Mouse (Mus musculus) gastrocnemius, postnatal 36 days (tissue): ENCODE data around the gene Hoxa3. TPM values are rescaled to one million over a fixed set of nuclear protein-coding genes. Genes with fewer than 3 reads are reported as not detected.

Source experiments
- DNase-seq, 2 experiments: peaks; one replicate each; pipeline ENCODE4 v3.0.0; 2022
- intact Hi-C: fragments of 180-260 bp; cut with DNase I; formaldehyde crosslinking; loops from one replicate; pipeline ENCODE4 v1.15.1; 2025
- microRNA-seq, 2 experiments: library from miRNA; unstranded; fragments of <30 nt; microRNA quantifications; one replicate each; pipeline ENCODE4 v1.2.0; 2021
- total RNA-seq, 2 experiments: library from RNA; stranded (reverse); gene quantifications; 2 replicates each; pipeline ENCODE4 v1.2.3; 2021

Gene Hoxa3
- total RNA-seq, 2 experiments from 2014 or later, result 1.9 to 2.2 TPM

DNA sequence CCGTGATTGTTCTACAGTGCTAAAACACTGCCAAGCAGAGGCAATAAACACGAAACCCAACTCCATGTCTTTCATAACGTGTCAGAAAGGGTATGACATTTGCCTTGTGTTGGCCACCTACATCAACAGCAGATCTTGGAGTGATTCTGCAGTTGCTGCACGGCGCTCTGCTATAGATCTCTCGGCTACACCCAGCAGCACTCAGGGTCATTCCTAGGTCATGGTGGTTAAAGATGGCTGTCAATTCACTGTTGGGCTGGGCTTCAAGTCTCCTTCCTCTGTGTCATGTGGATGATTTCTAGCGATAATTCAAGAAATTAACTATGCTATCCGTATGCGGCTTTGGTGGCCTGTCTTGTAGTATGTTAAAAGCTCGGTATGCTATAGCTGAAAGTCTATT, 74.6 kb downstream of the Hoxa3 start:
- DNase-seq, result no peak
- intact Hi-C loops, result no loop called here

DNA sequence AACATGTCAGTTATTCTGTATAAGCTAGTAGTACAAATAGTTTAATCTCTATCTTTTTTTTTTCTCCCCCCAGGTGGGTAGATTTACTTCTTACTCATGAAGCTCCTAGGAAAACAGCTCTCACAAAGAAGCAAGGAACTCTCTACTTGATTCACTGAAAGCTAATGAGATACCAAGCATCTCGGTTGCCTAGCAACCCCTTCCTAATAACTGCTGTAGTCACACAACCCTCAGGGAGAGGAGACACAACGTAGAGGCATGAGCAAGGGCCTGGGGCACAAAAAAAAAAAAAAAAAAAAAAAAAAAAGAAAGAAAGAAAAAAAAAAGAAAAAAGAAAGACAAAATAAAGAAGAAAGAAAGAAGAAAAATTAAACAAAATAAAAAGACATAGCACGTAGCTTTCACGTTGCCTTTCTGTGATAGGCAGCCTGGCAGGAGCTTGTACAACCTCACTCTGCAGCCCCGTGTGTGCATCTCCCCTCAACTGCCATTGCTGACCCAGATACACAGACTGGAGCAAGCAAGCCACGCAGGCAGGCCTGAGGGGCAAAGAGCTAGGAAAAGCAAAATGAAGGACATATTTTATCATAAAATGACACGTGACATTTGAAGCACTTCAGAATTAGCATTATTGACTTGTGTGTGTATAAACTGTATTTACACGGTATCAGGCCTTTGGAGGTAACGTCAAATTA, 75.1 kb downstream of the Hoxa3 start:
- intact Hi-C loops, result no loop called here
- DNase-seq, result no peak

DNA sequence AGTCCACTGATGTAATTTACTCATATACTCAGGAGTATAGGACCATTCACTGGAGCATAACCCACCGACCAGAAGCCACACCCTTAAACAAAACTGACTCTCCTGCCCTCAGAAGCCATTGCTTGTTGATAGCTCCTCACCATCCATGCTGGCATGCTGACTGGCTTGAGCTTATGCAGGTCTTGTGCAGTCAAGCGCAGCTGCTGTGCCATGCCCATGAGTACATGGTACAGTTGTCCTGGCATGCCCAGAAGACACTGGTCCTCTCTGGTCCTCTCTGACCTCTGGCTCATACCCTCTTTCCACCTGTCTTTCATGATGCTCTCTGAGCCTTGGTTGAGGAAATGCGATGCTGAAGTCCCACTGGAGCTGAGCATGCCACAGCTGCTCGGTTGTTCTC, 89.5 kb downstream of the Hoxa3 start:
- intact Hi-C loops, result no loop called here
- no peak for DNase-seq

DNA sequence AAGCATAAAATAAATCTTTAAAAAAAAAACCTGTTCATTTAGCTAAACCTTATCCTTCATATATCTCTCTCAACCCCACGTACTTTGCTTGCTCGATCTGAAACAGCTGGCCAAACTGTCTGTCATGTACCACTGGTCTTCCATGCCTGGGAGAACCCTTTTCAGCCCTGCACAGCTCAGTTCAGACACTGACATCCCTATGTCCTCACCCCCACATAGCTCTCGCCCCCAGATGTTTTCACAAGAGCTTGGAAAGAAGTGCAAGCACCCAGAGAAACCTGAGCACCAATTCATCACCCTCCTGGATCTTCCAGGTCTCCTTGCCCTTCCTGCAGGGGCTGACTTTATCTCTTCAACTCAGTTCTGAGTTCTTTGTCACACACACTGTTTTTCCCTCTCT, 92.0 kb downstream of the Hoxa3 start:
- intact Hi-C loops, result no loop called here
- no peak for DNase-seq

Small RNAs within 50 kb of the gene (microRNA-seq; reads per million reads assigned to microRNA genes)
- 9,027 to 9,576 reads per million in 2 experiments for gene Mir196b

Other genes starting within 250 kb of the Hoxa3 start
- gene Skap2, start 200.8 kb downstream of the Hoxa3 start, total RNA-seq, result 1 to 10 TPM; 2.1 to 3.6 TPM
- under 1 TPM; 0.13 to 0.15 TPM for gene Hoxa1, start 55.0 kb downstream of the Hoxa3 start, total RNA-seq
- under 1 TPM in 1 of 2 experiments, not detected in 1; 0.22 TPM for gene Hoxa2, start 48.5 kb downstream of the Hoxa3 start, total RNA-seq
- not detected for gene 5730596B20Rik, start 35.8 kb downstream of the Hoxa3 start, total RNA-seq
- gene Hoxa4, start 21.6 kb downstream of the Hoxa3 start, total RNA-seq, result 1 to 10 TPM; 2.0 TPM
- 1 to 10 TPM; 1.6 to 2.0 TPM for gene Hoxa5, start 8.7 kb downstream of the Hoxa3 start, total RNA-seq
- 1 to 10 TPM; 1.3 to 1.8 TPM for gene Hoxa6, start 4.6 kb downstream of the Hoxa3 start, total RNA-seq
- gene Gm28308, start within 50 bp of the Hoxa3 start, total RNA-seq, result under 1 TPM in 1 of 2 experiments, not detected in 1; 0.71 TPM
- 1 to 10 TPM; 3.7 to 4.0 TPM for gene Hoxa7, start 8.5 kb upstream of the Hoxa3 start, total RNA-seq
- 1 to 10 TPM; 3.9 to 6.8 TPM for gene Hoxa9, start 17.8 kb upstream of the Hoxa3 start, total RNA-seq
- gene Hoxa10, start 27.5 kb upstream of the Hoxa3 start, total RNA-seq, result 10 to 100 TPM; 13.6 to 16.9 TPM
- gene Hoxa11, start 32.5 kb upstream of the Hoxa3 start, total RNA-seq, result 1 to 10 TPM; 2.0 to 2.7 TPM
- gene Hoxa13, start 47.5 kb upstream of the Hoxa3 start, total RNA-seq, result 1 to 10 TPM; 2.4 to 3.6 TPM
- gene Evx1, start 100.2 kb upstream of the Hoxa3 start, total RNA-seq, result not detected